Mouse (Mus musculus) liver, embryonic 14.5 days (tissue): Measurements from ENCODE around the gene Agap1.

Experiments
- CTCF ChIP-seq: IDR thresholded peaks from 2 replicates; pipeline ENCODE4 v1.5.1; 2016; ENCODE audit warnings: antibody characterized with exemption, low read depth, control low read depth
- EP300 ChIP-seq: IDR thresholded peaks from 2 replicates; pipeline ENCODE4 v1.6.1; 2016; ENCODE audit warnings: antibody characterized with exemption, low read depth

DNA sequence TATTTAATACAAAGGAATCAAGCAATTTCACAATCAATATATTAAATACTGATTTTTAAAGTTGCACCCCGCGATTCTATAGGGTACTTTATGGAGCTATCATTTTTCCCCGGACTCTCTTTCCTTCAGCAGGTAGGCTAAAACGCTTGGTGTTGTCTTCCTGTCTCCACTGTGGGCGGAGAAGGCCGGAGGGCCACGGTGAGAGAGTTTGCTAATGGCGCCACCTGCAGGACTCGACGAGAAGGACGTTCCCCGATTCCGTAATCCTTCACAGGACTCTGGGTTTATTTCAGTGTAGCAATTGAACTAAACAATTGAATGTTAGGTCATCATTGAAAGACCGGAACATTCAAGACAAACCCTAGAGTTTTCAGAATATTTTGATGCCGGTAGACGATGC is 488.6 kb downstream of the Agap1 start:
- TF ChIP-seq EP300 (no peak), CTCF (peak; percentile 80)
